Comparison of ENCODE assay signal across 8 mouse cellular contexts in the genomic region with DNA sequence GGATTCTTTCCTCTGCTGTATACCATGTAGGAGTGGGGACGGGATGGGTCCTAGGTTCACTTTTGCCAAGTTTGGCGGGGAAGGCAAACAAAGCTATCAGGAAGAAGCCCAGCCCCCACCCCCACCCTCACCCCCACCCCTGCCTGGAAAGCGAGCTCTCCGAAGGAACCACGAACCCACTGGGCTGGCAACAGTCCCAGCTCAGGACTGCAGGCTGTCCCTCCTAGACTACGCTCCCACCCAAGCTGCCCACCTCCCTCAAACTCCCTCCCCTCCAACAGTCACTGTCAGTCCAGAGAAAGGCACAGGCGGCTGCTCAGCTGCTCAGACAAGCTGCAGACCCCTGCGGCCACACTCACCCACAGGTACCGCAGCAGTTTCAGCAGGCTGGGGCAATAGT. TPM values are rescaled to one million over a fixed set of nuclear protein-coding genes. Genes with fewer than 3 reads are reported as not detected.
DNase-seq lines count a peak whose midpoint lies in the region; ATAC-seq and TF ChIP-seq lines count a peak whose summit lies in the region.

No protein-coding gene starts in this region.

- intact Hi-C loops in heart, adult 2 months (cut with DNase I), result no loop called here

- peaks cover 3% of the 10 kb centered on the region; the same call in 1 of the 2 replicates for H3K4me1 ChIP-seq in heart, adult 2 months (ENCODE audit: control insufficient read depth, insufficient read depth, low read length)
- peaks cover 31% of the 10 kb centered on the region for H3K4me1 ChIP-seq in testis, adult 2 months (ENCODE audit: control insufficient read depth, insufficient read depth, low read length)
- peaks cover 0 to 12% of the 10 kb centered on the region in 2 experiments; a peak in 2 of 4 replicates for H3K4me1 ChIP-seq in liver, embryonic 14.5 days (replicated peaks; ENCODE audit: control insufficient read depth in 2 of 2, insufficient read depth in 2 of 2, low read length in 1 of 2)

- WGBS in heart, adult 2 months, result 18% methylated on average over 9 of the region's 9 CpGs
- WGBS in liver, embryonic 14.5 days (ENCODE audit: insufficient replicate concordance), result 8% methylated on average over 9 of the region's 9 CpGs

- H3K27ac ChIP-seq in heart, adult 2 months, result no peak overlapping the region
- H3K27ac ChIP-seq in testis, adult 2 months (ENCODE audit: control insufficient read depth, insufficient read depth, low read depth, low read length), result no peak overlapping the region
- no peak overlapping the region for H3K27ac ChIP-seq in liver, embryonic 14.5 days

- peak overlapping the region; percentile 26 for H3K4me2 ChIP-seq in liver, embryonic 14.5 days (ENCODE audit: low read depth)

- H3K36me3 ChIP-seq in heart, adult 2 months (ENCODE audit: control insufficient read depth, insufficient read depth, low read length), result no peaks in the 10 kb centered on the region
- no peaks in the 10 kb centered on the region for H3K36me3 ChIP-seq in testis, adult 2 months (ENCODE audit: control insufficient read depth, insufficient read depth, low read length)
- no peaks in the 10 kb centered on the region for H3K36me3 ChIP-seq in liver, embryonic 14.5 days (replicated peaks; ENCODE audit: control insufficient read depth, insufficient read depth, low read depth)

- peak overlapping the region; percentile 19; the same call in 1 of the 2 replicates for H3K9ac ChIP-seq in heart, adult 2 months (ENCODE audit: low read depth, low read length)
- no peak overlapping the region for H3K9ac ChIP-seq in liver, embryonic 14.5 days (replicated peaks)

- H3K4me3 ChIP-seq in heart, adult 2 months, result no peak overlapping the region
- H3K4me3 ChIP-seq in testis, adult 2 months (ENCODE audit: control insufficient read depth, low read depth, low read length), result peak overlapping the region; percentile 39
- H3K4me3 ChIP-seq in liver, embryonic 14.5 days (ENCODE audit: insufficient read depth in 1 of 2, low read depth in 2 of 2, low read length in 2 of 2), result 0 out of 4 replicates have a peak overlapping the region, but pooled peaks of 1 of the 2 experiments have one; percentile 1

- no peak for DNase-seq in heart, adult 2 months
- DNase-seq in heart, adult 8-10 months (ENCODE audit: low spot score), result no peak
- no peak for DNase-seq in testis, postnatal 14 days (ENCODE audit: low spot score)
- no peak for DNase-seq in liver, embryonic 14.5 days (ENCODE audit: low read depth in 3 of 3, low spot score in 3 of 3)
- peak; percentile 66 for DNase-seq in testis, postnatal 10 days (ENCODE audit: low spot score)

- no peaks in the 10 kb centered on the region for H3K79me2 ChIP-seq in heart, adult 2 months (replicated peaks; ENCODE audit: control insufficient read depth, insufficient read depth, low read length)

- TF ChIP-seq EP300 in heart, adult 2 months (IDR thresholded peaks at IDR 0.05; ENCODE audit: insufficient read depth, low read depth, low read length), result no peak
- no peak for TF ChIP-seq EP300 in liver, embryonic 14.5 days (IDR thresholded peaks at IDR 0.05; ENCODE audit: low read depth)

- TF ChIP-seq POLR2A in heart, adult 2 months (IDR thresholded peaks at IDR 0.05; ENCODE audit: insufficient read depth, low read depth, low read length), result no peak
- no peak for TF ChIP-seq POLR2A in testis, adult 2 months (IDR thresholded peaks at IDR 0.05; ENCODE audit: control insufficient read depth, low read depth, low read length)

- H3K27me3 ChIP-seq in heart, adult 2 months (ENCODE audit: control insufficient read depth, insufficient read depth, low read length), result no peaks in the 10 kb centered on the region
- H3K27me3 ChIP-seq in testis, adult 2 months (ENCODE audit: control insufficient read depth, insufficient read depth, low read length), result no peaks in the 10 kb centered on the region
- H3K27me3 ChIP-seq in liver, embryonic 14.5 days (ENCODE audit: control insufficient read depth, insufficient read depth, low read length), result no peaks in the 10 kb centered on the region

- TF ChIP-seq CTCF in heart, adult 2 months (IDR thresholded peaks at IDR 0.05), result no peak
- TF ChIP-seq CTCF in testis, adult 2 months (IDR thresholded peaks at IDR 0.05; ENCODE audit: control insufficient read depth, insufficient read depth, insufficient replicate concordance, low read depth, low read length), result no peak
- TF ChIP-seq CTCF in liver, embryonic 14.5 days (IDR thresholded peaks at IDR 0.05; ENCODE audit: low read depth), result no peak

- H3K9me3 ChIP-seq in liver, embryonic 14.5 days (ENCODE audit: control insufficient read depth, low read length), result no peaks in the 10 kb centered on the region

- no peak for ATAC-seq in liver, embryonic 14.5 days (ENCODE audit: insufficient read depth)
- no peak for ATAC-seq in erythroid progenitor cell, adult 5-6 weeks (replicated peaks; ENCODE audit: low FRiP score, poor library complexity, severe bottlenecking)
- no peak for ATAC-seq in monocyte, adult 5-6 weeks (replicated peaks; ENCODE audit: insufficient number of reproducible peaks, low FRiP score, low TSS enrichment, poor library complexity, severe bottlenecking)

RNA-seq across cellular contexts. Expression of gene 2900026A02Rik, which starts 58.3 kb away (rescaled TPM):
- 10 to 100 TPM; 19.2 to 21.4 TPM for total RNA-seq in heart, adult 2 months (2021)
- polyA plus RNA-seq in heart, adult 2 months (2012; rRNA removed), result 18.0 and 24.5 TPM in 2 replicates
- total RNA-seq in heart, adult 8-10 months (2022), result 10 to 100 TPM; 15.4 to 21.6 (median 20.3) TPM
- 2.1 and 2.2 TPM in 2 replicates for polyA plus RNA-seq in testis, adult 2 months (2012; rRNA removed)
- 1.1 and 1.2 TPM in 2 replicates for polyA plus RNA-seq in liver, embryonic 14.5 days (2012; rRNA removed)
- 0.63 and 0.68 TPM in 2 replicates for polyA plus RNA-seq in liver, embryonic 14.5 days (2014; fragmentation: Nextera tagmentation; extraction: Ambion mirVana)
- total RNA-seq in erythroid progenitor cell, adult 5-6 weeks (2015; ENCODE audit: low replicate concordance), result 1.8 and 2.1 TPM in 2 replicates
- total RNA-seq in erythroid progenitor cell, adult 5-6 weeks (2017; ENCODE audit: low replicate concordance), result 0.13 TPM in 1 of 2 replicates, not detected in the other
- total RNA-seq in monocyte, adult 5-6 weeks (2017), result 3.3 to 5.9 TPM (median 3.7 TPM) in 3 replicates
